Mouse (Mus musculus) erythroblast, embryonic 14.5 days (primary cell): ENCODE measurements around the gene Snx1.

Experiments
- GATA1 ChIP-seq: IDR thresholded peaks from 2 replicates; pipeline ENCODE4 v1.6.1; 2012; ENCODE audit warnings: low read length, inconsistent platforms, mixed read lengths
- TAL1 ChIP-seq: IDR thresholded peaks from 3 replicates; pipeline ENCODE4 v1.6.1; 2012; ENCODE audit warnings: low read length, inconsistent platforms, mixed read lengths

DNA sequence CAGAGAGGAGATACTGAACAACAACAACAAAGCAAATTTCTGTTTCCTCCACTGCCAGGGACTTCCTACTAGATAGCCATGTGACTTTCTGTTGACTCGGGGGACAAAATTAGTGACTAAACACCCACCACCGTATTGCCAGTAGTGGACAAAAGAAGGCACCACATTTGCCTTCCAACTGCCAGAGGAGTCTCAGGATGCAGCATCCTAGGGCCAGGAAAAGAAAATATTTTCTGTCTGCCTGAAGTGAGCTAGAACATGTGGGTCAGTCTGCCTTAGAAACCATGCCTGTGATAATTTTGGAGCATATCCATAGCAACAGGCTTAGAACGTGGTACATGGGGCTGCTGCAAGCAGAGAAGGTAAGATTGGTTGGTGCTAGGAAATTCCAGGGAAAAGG, 85.6 kb downstream of the Snx1 start:
- no peak for TF ChIP-seq GATA1
- TF ChIP-seq TAL1, result no peak
